Mouse (Mus musculus) adrenal gland (tissue): ENCODE measurements around the gene Slc22a15.
"Not testable (repeated sequence)": the region's sequence is repeated elsewhere in the genome, so short reads cannot be mapped to it uniquely, and the experiment has no call there.

ENCODE experiments used
- intact Hi-C: fragments of 180-260 bp; cut with DNase I; formaldehyde crosslinking; loops from one replicate; pipeline ENCODE4 v1.15.1; 2025

Gene Slc22a15

DNA sequence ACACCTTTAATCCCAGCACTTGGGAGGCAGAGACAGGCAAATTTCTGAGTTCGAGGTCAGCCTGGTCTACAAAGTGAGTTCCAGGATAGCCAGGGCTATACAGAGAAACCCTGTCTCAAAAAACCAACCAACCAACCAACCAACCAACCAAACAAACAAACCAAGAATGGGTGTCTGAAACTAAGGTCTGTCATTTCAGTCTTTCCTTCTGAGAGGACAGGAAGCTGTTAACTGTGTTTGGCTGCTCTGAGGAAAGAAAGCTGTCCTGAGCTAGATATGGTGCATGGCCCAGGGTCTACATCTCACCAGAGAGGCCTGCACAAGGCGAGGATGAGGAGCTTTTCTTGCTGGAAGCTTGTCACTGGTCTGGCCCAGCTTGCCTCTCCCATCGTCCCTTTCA, 103.5 kb downstream of the Slc22a15 start:
- intact Hi-C loops = not testable (repeated sequence)

DNA sequence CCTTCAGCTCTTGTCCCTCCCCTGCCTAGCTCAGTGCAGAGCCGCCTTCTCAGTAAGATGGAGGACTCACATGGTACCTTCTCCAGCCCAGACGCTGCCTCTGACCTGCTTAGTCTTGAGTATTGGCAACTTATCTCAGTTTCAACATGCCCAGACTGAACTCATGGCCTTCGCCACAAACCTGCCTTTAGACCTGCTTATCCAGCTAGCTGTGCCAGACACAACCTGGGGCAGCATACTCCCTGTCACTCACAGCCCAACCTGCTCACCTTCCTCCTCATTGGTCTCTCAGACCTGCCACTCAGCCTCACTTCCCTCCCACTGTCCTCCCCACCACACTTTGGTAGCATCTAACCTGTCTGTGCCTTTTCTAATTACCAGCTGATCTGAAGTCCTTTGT, 108.2 kb downstream of the Slc22a15 start:
- intact Hi-C loops = no loop called here

DNA sequence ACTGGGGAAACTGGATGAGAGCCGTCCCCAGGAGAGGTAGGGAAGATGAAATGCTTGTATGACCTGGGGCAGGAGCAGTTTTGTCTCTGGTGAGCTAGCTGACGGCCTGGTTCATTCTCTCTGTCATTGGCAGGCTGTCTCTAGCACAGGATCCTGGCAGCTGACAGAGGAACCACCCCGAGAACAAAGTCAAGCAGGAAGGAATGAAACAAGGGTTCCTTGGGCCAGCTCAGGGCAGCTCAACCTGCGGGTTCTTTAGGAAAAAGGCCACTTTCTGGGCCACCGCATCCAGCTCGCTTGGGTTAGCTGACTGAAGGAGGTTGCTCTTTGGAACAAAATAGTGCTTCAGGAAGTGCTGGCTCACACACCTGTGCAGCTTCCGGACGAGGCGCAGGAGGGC, 109.5 kb downstream of the Slc22a15 start:
- intact Hi-C loops = loop anchor here (5.0 kb wide), 2 partner anchors 442 to 842 kb away; no protein-coding TSS in a partner anchor

DNA sequence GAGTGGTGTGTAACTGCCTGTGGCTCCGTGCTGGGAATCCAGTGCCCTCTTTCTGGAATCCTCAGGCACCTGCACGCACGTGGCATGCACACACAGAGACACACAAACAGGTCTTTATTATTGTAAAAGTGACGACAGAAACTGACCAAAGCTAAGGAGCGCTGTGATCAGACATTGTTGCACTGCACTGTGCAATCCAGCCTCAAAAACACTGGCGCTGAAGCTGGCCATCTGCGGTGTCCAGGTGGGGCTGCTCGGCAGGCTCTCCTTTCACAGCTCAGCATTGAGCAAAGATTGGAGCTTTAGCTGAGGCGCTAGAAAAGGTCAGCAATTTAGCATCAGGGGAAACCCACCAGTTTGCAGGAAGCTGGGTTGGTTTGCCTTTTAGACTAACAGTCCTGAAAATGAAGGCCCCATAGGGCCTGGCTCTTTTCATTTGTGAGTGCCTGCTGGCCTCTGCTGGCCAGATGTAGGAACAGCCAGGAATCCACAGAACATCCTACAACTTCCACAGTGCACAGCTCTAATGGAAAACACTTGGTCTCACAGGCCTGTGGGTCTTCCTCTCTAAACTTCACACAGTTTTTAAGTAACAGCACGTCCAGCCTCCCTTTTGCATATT, 111.8 kb downstream of the Slc22a15 start:
- intact Hi-C loops = loop anchor here (1.0 to 5.0 kb wide), 3 partner anchors 318 to 840 kb away; no protein-coding TSS in a partner anchor

DNA sequence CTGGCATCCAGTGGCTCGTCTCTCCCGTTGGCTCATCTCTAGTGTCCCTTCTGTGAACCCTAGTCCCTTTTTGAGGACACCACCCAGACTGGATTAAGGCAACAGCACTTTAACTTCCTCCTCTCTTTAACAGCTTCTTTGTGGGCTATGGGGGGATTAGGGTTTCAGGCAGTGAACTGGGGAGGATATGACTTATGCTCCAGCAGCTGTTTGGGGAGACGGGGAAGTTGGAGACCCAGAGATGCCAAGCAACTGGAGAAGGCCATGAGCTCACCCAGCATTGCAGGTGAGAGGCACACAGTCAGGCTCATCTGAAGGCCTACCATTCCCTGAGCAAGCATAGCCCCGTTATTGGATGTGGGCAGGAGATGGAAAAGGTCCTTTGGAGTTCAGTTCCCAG, 112.3 kb downstream of the Slc22a15 start:
- intact Hi-C loops = loop anchor here (1.0 to 5.0 kb wide), 4 partner anchors 318 to 840 kb away; no protein-coding TSS in a partner anchor

DNA sequence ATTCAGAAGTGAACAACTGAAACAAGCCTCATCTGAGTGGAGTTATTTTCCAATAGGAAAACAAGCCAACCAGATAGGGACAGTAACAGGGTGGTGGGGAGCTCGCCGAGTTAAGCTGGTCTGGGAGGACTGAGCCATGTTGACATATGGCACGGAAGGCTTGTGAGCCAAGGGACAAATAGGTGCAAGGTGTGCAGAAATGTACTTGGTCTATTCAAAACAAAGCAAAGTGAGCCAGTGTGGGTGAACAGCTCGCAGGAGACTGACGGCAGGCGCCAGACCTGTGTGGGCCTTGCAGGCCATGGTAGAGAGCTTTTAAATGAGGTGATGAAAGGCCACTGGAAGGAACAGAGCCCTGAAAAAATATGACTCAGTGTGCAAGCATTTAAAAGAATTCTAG, 116.6 kb downstream of the Slc22a15 start:
- intact Hi-C loops = loop anchor here (5.0 kb wide), 2 partner anchors 190 to 205 kb away; partner anchors contain the start of gene Atp1a1

DNA sequence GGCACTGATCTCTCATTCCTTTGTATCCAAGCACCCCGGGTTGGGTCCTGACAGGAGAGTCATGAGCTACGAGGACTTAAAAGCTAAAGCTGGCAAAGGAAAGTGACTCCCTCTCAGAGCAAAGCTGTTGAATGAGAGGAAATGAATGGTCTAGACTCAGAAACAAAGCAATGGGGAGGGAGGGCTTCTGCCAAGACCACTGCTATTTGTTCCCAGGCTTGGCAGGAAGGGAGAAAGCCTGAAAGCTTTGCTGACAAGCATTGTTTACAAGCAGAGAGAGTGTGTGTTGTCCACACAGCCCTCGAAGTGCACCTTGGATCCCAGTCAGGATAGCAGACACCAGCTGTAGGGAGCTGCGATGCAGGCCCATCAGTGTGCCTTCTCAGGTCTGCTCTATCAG, 117.3 kb downstream of the Slc22a15 start:
- intact Hi-C loops = loop anchor here (5.0 kb wide), 2 partner anchors 190 to 205 kb away; partner anchors contain the start of gene Atp1a1

DNA sequence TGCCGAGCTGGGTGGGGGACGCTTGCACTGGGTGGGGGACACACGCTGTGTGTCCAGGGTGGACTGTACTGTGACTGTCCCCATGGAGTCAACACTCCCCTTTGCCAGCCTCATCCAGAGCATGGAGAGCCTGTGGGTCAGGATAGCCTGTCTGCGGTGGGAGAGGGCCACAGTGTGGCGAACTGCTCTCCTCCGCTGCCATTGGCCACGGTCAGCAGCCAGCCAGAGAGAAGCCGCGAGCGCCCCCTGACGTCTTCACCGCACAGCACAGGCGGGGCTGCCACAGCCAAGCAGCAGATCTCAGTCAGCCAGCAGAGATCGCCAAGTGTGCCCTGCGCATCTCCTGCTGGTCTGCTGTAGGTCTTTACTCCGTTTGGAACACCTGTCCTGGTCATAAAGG, 118.1 kb downstream of the Slc22a15 start:
- intact Hi-C loops = loop anchor here (5.0 kb wide), 2 partner anchors 189 to 204 kb away; partner anchors contain the start of gene Atp1a1
